Mouse (Mus musculus) embryonic facial prominence, embryonic 14.5 days (tissue): ENCODE data around the gene Eif3k. TPM values are rescaled to one million over a fixed set of nuclear protein-coding genes. Genes with fewer than 3 reads are reported as not detected.

Experiments
- ATAC-seq: fragments of 200-750 bp; cut with Nextera tagmentation; 2 replicates; pipeline ENCODE4 v1.8.0; 2017; ENCODE audit warnings: low read depth, moderate number of reproducible peaks, moderate TSS enrichment
- DNase-seq: peaks from one replicate; pipeline ENCODE4 v3.0.0-alpha.2; 2015; ENCODE audit warnings: low spot score
- H3K27ac ChIP-seq: fragments of 300-500 bp; sonication (generic); replicated peaks from 2 replicates; pipeline ENCODE4 v1.5.1; 2014; ENCODE audit warnings: low read depth, mild to moderate bottlenecking, low read length, moderate library complexity
- H3K27me3 ChIP-seq: fragments of 300-500 bp; sonication (generic); replicated peaks from 2 replicates; pipeline ENCODE4 v1.6.1; 2014; ENCODE audit warnings: low read length; ENCODE audit not compliant: control insufficient read depth, insufficient read depth
- H3K36me3 ChIP-seq: fragments of 300-500 bp; sonication (generic); 2 replicates; pipeline ENCODE4 v1.6.1; 2014; ENCODE audit warnings: low read length, mixed read lengths; ENCODE audit not compliant: control insufficient read depth, insufficient read depth
- H3K4me1 ChIP-seq: fragments of 300-500 bp; sonication (generic); 2 replicates; pipeline ENCODE4 v1.6.1; 2014; ENCODE audit warnings: antibody characterized with exemption, low read length; ENCODE audit not compliant: control insufficient read depth, insufficient read depth
- H3K4me2 ChIP-seq: fragments of 300-500 bp; sonication (generic); 2 replicates; pipeline ENCODE4 v1.6.1; 2014; ENCODE audit warnings: low read depth, mild to moderate bottlenecking, low read length, moderate library complexity, mixed read lengths
- H3K4me3 ChIP-seq: fragments of 300-500 bp; sonication (generic); 2 replicates; pipeline ENCODE4 v1.5.1; 2014; ENCODE audit warnings: low read depth, mild to moderate bottlenecking, low read length
- H3K9ac ChIP-seq: fragments of 300-500 bp; sonication (generic); 2 replicates; pipeline ENCODE4 v1.6.1; 2014; ENCODE audit warnings: low read depth, mild to moderate bottlenecking, low read length, moderate library complexity, mixed read lengths
- H3K9me3 ChIP-seq: fragments of 300-500 bp; sonication (generic); 2 replicates; pipeline ENCODE4 v1.6.1; 2016; ENCODE audit warnings: low read length; ENCODE audit not compliant: control insufficient read depth
- WGBS: fragments of 180-500 bp; shearing (Covaris S2); extraction: QIAGEN DNeasy Blood & Tissue Kit; methylation state at CpG from one replicate; pipeline ENCODE4 v1.1.7; 2014; 5-methylcytosine and 5-hydroxymethylcytosine counted together
- polyA plus RNA-seq: library from polyadenylated mRNA; unstranded; fragments of >200 nt; fragmentation: Nextera tagmentation; extraction: Ambion mirVana; gene quantifications from 2 replicates; pipeline ENCODE4 v1.2.1, GENCODE M21; 2014

Gene Eif3k
- polyA plus RNA-seq, 1 experiment from 2014 or later, result 403 TPM

DNA sequence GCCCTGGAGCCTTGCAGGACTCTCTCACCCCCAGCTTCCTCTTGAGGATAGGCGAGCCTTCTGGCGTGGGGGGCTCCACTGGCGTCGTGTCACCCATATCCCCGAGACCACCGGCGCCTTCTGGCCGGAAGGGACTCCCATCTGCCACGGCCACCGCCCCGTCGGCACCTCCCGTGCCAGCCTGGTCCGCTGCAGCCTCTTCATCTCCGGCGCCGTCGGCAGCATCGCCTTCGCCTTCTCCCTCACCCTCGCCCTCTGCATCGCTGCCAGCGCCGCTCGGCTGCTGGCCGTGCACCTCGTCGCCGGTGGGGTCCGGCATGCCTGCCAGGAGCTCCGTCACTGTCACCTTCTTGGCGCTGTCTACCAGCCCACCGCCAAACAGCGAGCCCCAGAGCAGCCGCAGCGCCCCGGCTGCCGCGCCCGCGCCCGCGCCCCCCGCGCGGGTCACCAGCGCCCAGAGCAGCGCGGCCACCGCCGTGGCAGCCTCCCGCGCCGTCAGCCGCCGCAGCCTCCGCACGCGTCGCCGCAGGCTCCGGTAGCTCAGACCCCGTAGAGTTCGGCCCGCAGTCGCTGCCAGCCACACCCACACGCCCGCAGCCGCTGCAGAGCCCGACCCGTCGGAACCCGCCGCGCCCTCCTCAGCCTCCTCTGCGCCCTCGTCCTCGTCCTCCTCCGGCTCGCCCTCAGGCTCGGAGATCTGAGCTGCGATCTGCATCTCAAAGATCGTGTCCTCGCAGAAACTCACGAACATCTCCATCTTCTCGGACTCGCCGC, 38.0 kb upstream of the Eif3k start:
- Histone ChIP-seq H3K9ac (peak overlapping the region; percentile 56), H3K36me3 (no peaks in the 10 kb centered on the region), H3K9me3 (0 out of 2 replicates have a peak, but pooled peaks cover 5% of the 10 kb centered on the region), H3K4me2 (peak overlapping the region; percentile 70), H3K4me3 (peak overlapping the region; percentile 43), H3K27ac (no peak overlapping the region), H3K27me3 (peaks cover 33% of the 10 kb centered on the region), H3K4me1 (no peaks in the 10 kb centered on the region)
- DNase-seq, result no peak
- no peak for ATAC-seq
- WGBS, result 7% methylated on average over 34 of the region's 88 CpGs

DNA sequence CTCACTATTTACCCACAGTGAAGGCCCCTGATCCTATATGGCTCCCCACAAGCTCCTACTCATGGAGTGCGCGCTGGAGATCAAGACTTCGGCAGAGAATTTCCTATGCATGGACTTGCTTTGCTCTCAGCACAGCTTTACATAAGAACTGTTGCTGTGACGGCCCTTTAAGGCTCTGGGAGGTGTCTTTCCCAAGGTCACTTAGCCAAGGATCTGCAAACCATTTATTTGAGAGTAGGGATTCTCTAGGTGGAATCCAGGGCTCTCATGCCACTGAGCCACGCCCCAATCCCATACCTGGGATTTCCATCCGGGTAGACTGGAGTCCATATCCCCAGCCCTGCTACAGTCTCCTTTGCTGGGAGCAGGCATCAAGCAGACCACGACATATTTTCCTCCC, 35.6 kb upstream of the Eif3k start:
- Histone ChIP-seq H3K4me2 (no peak overlapping the region), H3K4me1 (no peaks in the 10 kb centered on the region), H3K36me3 (no peaks in the 10 kb centered on the region), H3K9ac (no peak overlapping the region), H3K27ac (no peak overlapping the region), H3K4me3 (no peak overlapping the region), H3K27me3 (peaks cover 33% of the 10 kb centered on the region), H3K9me3 (0 out of 2 replicates have a peak, but pooled peaks cover 6% of the 10 kb centered on the region)
- WGBS, result 83% methylated on average over 7 of the region's 7 CpGs
- DNase-seq (no peak), ATAC-seq (no peak)

DNA sequence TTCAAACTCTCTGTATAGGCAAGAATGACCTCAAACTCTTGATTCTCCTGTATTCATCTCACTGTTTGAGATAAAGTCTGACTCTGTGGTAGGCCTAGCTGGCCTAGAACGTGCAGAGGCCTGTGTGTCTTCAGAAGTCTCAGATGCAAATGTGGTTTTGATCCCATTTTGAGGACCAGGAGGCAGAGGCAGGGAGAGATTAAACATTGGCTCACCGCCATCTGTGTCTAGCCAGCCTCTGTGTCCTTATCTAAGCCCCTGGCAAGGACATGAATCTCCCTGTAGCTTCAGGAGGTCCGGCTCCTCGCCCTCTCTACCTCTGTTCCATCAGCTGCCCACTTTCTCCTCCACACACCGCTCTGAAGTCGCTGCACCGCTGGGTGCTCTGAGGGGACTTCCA, 34.8 kb upstream of the Eif3k start:
- DNase-seq (no peak), ATAC-seq (no peak)
- H3K27ac ChIP-seq, result no peak overlapping the region
- no peak overlapping the region for H3K4me2 ChIP-seq
- WGBS, result 88% methylated on average over 7 of the region's 7 CpGs
- H3K9ac ChIP-seq, result no peak overlapping the region
- peaks cover 33% of the 10 kb centered on the region for H3K27me3 ChIP-seq
- no peak overlapping the region for H3K4me3 ChIP-seq
- 0 out of 2 replicates have a peak, but pooled peaks cover 6% of the 10 kb centered on the region for H3K9me3 ChIP-seq
- H3K4me1 ChIP-seq, result no peaks in the 10 kb centered on the region
- no peaks in the 10 kb centered on the region for H3K36me3 ChIP-seq

GRCm38 (mm10) chr7:29014984-29015383, 33.3 kb upstream of the Eif3k start:
- no peak overlapping the region for H3K27ac ChIP-seq
- H3K9me3 ChIP-seq, result 0 out of 2 replicates have a peak, but pooled peaks cover 6% of the 10 kb centered on the region
- DNase-seq (no peak), ATAC-seq (no peak)
- no peak overlapping the region for H3K4me2 ChIP-seq
- WGBS, result 93% methylated on average over 1 of the region's 1 CpGs
- no peaks in the 10 kb centered on the region for H3K36me3 ChIP-seq
- peaks cover 24% of the 10 kb centered on the region for H3K27me3 ChIP-seq
- no peak overlapping the region for H3K9ac ChIP-seq
- H3K4me3 ChIP-seq, result no peak overlapping the region
- H3K4me1 ChIP-seq, result no peaks in the 10 kb centered on the region

DNA sequence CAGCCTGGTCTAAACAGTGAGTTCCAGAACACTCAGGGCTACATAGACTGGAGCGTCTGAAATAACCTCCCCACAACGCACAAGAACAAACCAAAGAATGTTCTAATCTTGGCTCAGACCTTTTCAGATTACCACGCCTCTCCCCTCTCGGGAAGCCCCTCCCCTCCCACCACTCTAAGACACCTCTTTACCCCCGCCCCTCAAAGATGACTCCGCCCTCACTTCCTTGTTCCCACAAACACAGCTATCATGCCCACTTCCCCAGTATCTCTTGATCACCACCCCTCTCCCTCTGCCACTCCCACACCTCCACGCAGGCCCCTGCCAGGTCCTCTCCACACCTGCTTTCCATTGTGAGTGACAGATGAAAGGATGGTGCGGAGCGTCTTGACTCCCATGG, 27.1 kb upstream of the Eif3k start:
- Histone ChIP-seq H3K4me2 (no peak overlapping the region), H3K9ac (no peak overlapping the region), H3K27me3 (no peaks in the 10 kb centered on the region), H3K36me3 (no peaks in the 10 kb centered on the region), H3K9me3 (no peaks in the 10 kb centered on the region), H3K4me1 (no peaks in the 10 kb centered on the region), H3K4me3 (no peak overlapping the region), H3K27ac (no peak overlapping the region)
- ATAC-seq, result no peak
- WGBS, result 73% methylated on average over 9 of the region's 9 CpGs
- no peak for DNase-seq

DNA sequence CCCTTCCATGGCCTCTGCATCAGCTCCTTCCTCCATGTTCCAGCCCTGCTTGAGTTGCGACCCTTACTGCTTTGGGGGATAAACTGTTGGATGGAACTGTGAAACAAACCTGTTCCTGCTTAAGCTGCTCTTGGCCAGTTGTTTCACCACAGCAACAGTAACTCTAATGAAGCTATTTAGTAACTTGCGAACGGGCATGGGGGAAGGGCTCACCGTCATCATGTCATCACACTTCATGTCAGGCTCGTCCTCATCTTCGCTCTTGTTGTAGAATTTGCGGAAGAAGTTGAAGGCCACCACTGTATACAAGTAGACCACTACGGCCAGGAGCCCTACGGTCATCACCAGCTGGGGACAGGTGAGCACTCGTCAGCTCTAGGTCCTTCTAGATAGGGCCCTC, 26.5 kb upstream of the Eif3k start:
- H3K27me3 ChIP-seq, result no peaks in the 10 kb centered on the region
- H3K4me3 ChIP-seq, result no peak overlapping the region
- DNase-seq, result no peak
- WGBS, result 87% methylated on average over 10 of the region's 10 CpGs
- no peaks in the 10 kb centered on the region for H3K36me3 ChIP-seq
- no peaks in the 10 kb centered on the region for H3K4me1 ChIP-seq
- H3K4me2 ChIP-seq, result no peak overlapping the region
- no peak overlapping the region for H3K27ac ChIP-seq
- ATAC-seq, result no peak
- no peak overlapping the region for H3K9ac ChIP-seq
- no peaks in the 10 kb centered on the region for H3K9me3 ChIP-seq

DNA sequence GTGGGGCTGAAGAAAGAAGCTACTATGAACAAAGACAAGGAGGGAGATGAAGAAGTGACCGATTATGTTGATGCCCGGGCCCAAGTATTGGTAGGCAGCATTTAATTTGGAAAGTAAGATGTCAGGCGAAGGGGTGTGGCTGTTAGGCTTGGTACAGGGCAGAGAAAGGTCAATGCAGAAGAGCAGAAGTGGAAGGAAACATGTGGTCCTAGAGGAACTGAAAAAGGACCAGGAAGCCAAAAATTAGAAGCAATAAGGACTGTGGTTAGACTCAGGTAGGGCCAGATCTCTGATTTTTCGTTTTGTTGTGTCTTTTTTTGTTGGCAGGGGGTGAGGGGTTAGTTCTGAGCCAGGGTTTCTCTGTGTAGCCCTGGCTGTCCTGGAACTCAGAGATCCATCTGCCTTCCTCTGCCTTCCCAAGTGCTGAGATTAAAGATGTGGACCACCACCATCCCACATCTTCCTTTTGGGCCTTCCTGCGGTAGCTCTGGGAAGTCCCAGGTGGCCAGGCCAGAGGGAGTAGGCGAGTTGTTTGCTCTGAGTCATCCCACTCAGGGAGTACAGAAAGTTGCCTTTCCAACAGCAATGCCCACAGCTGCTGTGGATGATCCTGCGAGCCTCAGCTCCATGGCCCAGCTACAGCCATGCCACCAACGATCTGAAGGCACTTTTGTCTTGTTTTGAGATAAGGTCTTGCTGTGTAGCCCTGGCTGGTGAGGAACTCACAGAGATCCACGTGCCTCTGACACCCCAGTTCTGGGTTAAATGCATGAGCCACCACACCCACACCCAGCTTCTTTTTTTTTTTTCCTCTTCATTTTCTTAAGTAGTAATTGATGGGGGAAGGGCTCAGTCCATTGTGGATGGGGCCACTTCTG, 25.8 kb upstream of the Eif3k start:
- Histone ChIP-seq H3K4me3 (no peak overlapping the region), H3K36me3 (no peaks in the 10 kb centered on the region), H3K27me3 (no peaks in the 10 kb centered on the region), H3K9ac (no peak overlapping the region), H3K9me3 (no peaks in the 10 kb centered on the region), H3K4me2 (no peak overlapping the region), H3K27ac (no peak overlapping the region), H3K4me1 (no peaks in the 10 kb centered on the region)
- no peak for ATAC-seq
- no peak for DNase-seq
- WGBS, result 76% methylated on average over 9 of the region's 9 CpGs

- Histone ChIP-seq H3K9ac (peak overlapping the region; percentile 75), H3K4me3 (peak overlapping the region; percentile 56), H3K4me2 (peak overlapping the region; percentile 91), H3K27ac (peak overlapping the region; percentile 70; the same call in 1 of the 2 replicates), H3K36me3 (no peaks in the 10 kb centered on the region), H3K4me1 (no peaks in the 10 kb centered on the region), H3K27me3 (no peaks in the 10 kb centered on the region), H3K9me3 (no peaks in the 10 kb centered on the region)
- ATAC-seq (peak; percentile 88), DNase-seq (peak; percentile 80)
- 5% methylated on average over 43 of the region's 43 CpGs for WGBS
Observed at GRCm38 (mm10) chr7:29000651-29001605, 19.3 kb upstream of the Eif3k start.
